Mouse (Mus musculus) neural tube, embryonic 11.5 days (tissue): ENCODE data around the gene Ogfod1. TPM values are rescaled to one million over a fixed set of nuclear protein-coding genes. Genes with fewer than 3 reads are reported as not detected.

Experiments used
- ATAC-seq: fragments of 200-750 bp; cut with Nextera tagmentation; 2 replicates; pipeline ENCODE4 v1.8.0; 2017; ENCODE audit warnings: moderate number of reproducible peaks, mild to moderate bottlenecking, moderate TSS enrichment, moderate library complexity; ENCODE audit not compliant: insufficient read depth, low FRiP score, low TSS enrichment
- DNase-seq: peaks from one replicate; pipeline ENCODE4 v3.0.0-alpha.2; 2015; ENCODE audit warnings: low spot score
- H3K27ac ChIP-seq: fragments of 300-500 bp; sonication (generic); 2 replicates; pipeline ENCODE4 v1.5.1; 2014; ENCODE audit warnings: low read depth, mild to moderate bottlenecking, low read length
- H3K27me3 ChIP-seq: fragments of 300-500 bp; sonication (generic); 2 replicates; pipeline ENCODE4 v1.6.1; 2014; ENCODE audit warnings: mild to moderate bottlenecking, low read length, mixed read lengths; ENCODE audit not compliant: control insufficient read depth, insufficient read depth
- H3K36me3 ChIP-seq: fragments of 300-500 bp; sonication (generic); 2 replicates; pipeline ENCODE4 v1.6.1; 2014; ENCODE audit warnings: mild to moderate bottlenecking, low read length, moderate library complexity, mixed read lengths; ENCODE audit not compliant: control insufficient read depth, insufficient read depth
- H3K4me1 ChIP-seq: fragments of 300-500 bp; sonication (generic); 2 replicates; pipeline ENCODE4 v1.6.1; 2014; ENCODE audit warnings: low read length, mixed read lengths; ENCODE audit not compliant: control insufficient read depth, insufficient read depth
- H3K4me2 ChIP-seq: fragments of 300-500 bp; sonication (generic); 2 replicates; pipeline ENCODE4 v1.6.1; 2014; ENCODE audit warnings: low read depth, mild to moderate bottlenecking, moderate library complexity
- H3K4me3 ChIP-seq: fragments of 300-500 bp; sonication (generic); 2 replicates; pipeline ENCODE4 v1.5.1; 2014; ENCODE audit warnings: low read depth, low read length
- H3K9ac ChIP-seq: fragments of 300-500 bp; sonication (generic); 2 replicates; pipeline ENCODE4 v1.6.1; 2014; ENCODE audit warnings: mild to moderate bottlenecking, low read length
- H3K9me3 ChIP-seq: fragments of 300-500 bp; sonication (generic); 2 replicates; pipeline ENCODE4 v1.6.1; 2016; ENCODE audit warnings: low read length; ENCODE audit not compliant: control insufficient read depth
- WGBS: fragments of 180-500 bp; shearing (Covaris S2); extraction: QIAGEN DNeasy Blood & Tissue Kit; methylation state at CpG from one replicate; pipeline ENCODE4 v1.1.7; 2014; 5-methylcytosine and 5-hydroxymethylcytosine counted together
- polyA plus RNA-seq: library from polyadenylated mRNA; unstranded; fragments of >200 nt; fragmentation: Nextera tagmentation; extraction: Ambion mirVana; gene quantifications from 2 replicates; pipeline ENCODE4 v1.2.1, GENCODE M21; 2014

Ogfod1 gene
- polyA plus RNA-seq, result 12.5 and 14.2 TPM in 2 replicates

GRCm38 (mm10) chr8:94036944-94037524 lies at the start of gene Ogfod1, which contains the start of gene Nudt21:
Gene Ogfod1 (plus strand): TSS chr8:94037198.
Gene Nudt21 (minus strand): TSS chr8:94037031.
- ATAC-seq, result peak; percentile 99
- H3K4me1 ChIP-seq, result peaks cover 12% of the 10 kb centered on the region
- no peaks in the 10 kb centered on the region for H3K9me3 ChIP-seq
- DNase-seq, result peak; percentile 95
- H3K9ac ChIP-seq, result peak within 1 kb of the TSS; percentile 70
- no peaks in the 10 kb centered on the region for H3K36me3 ChIP-seq
- WGBS, result under 1% methylated on average over 41 of the region's 41 CpGs
- H3K4me3 ChIP-seq, result peak within 1 kb of the TSS; percentile 80
- H3K27me3 ChIP-seq, result no peaks in the 10 kb centered on the region
- peak within 1 kb of the TSS; percentile 88 for H3K4me2 ChIP-seq
- peak within 1 kb of the TSS; percentile 44; the same call in 1 of the 2 replicates for H3K27ac ChIP-seq

- no peak for DNase-seq
- H3K9ac ChIP-seq, result no peak overlapping the region
These were observed 47.3 kb upstream of the Ogfod1 start for GRCm38 (mm10) chr8:93989739-93990138.

GRCm38 (mm10) chr8:93998961-93999360 lies 38.0 kb upstream of the Ogfod1 start:
- Histone ChIP-seq H3K4me2 (no peak overlapping the region), H3K36me3 (peaks cover 11% of the 10 kb centered on the region), H3K27ac (no peak overlapping the region), H3K9me3 (no peaks in the 10 kb centered on the region), H3K9ac (no peak overlapping the region), H3K4me3 (no peak overlapping the region), H3K4me1 (no peaks in the 10 kb centered on the region), H3K27me3 (no peaks in the 10 kb centered on the region)
- DNase-seq, result no peak
- ATAC-seq, result no peak
- 83% methylated on average over 2 of the region's 2 CpGs for WGBS

More at GRCm38 (mm10) chr8:93989739-93990138, 47.3 kb upstream of the Ogfod1 start:
- Histone ChIP-seq H3K27me3 (no peaks in the 10 kb centered on the region), H3K4me2 (no peak overlapping the region), H3K4me1 (no peaks in the 10 kb centered on the region), H3K9me3 (no peaks in the 10 kb centered on the region), H3K27ac (no peak overlapping the region), H3K4me3 (no peak overlapping the region), H3K36me3 (peaks cover 5% of the 10 kb centered on the region)
- ATAC-seq, result no peak
- 95% methylated on average over 4 of the region's 4 CpGs for WGBS

GRCm38 (mm10) chr8:94004139-94004538 lies 32.9 kb upstream of the Ogfod1 start:
- Histone ChIP-seq H3K4me3 (no peak overlapping the region), H3K36me3 (peaks cover 7% of the 10 kb centered on the region; the same call in 1 of the 2 replicates), H3K9me3 (no peaks in the 10 kb centered on the region), H3K27me3 (no peaks in the 10 kb centered on the region), H3K27ac (no peak overlapping the region), H3K4me1 (no peaks in the 10 kb centered on the region), H3K4me2 (no peak overlapping the region), H3K9ac (no peak overlapping the region)
- DNase-seq (no peak), ATAC-seq (no peak)
- WGBS, result 94% methylated on average over 9 of the region's 9 CpGs

- Histone ChIP-seq H3K9ac (no peak overlapping the region), H3K36me3 (no peaks in the 10 kb centered on the region), H3K4me2 (no peak overlapping the region), H3K27me3 (no peaks in the 10 kb centered on the region), H3K4me3 (no peak overlapping the region), H3K4me1 (peaks cover 12% of the 10 kb centered on the region), H3K9me3 (no peaks in the 10 kb centered on the region), H3K27ac (no peak overlapping the region)
- DNase-seq, result no peak
- no peak for ATAC-seq
- WGBS, result 60% methylated on average over 15 of the region's 15 CpGs
These were observed 27.7 kb upstream of the Ogfod1 start for GRCm38 (mm10) chr8:94009243-94009845.

GRCm38 (mm10) chr8:94010101-94010705 lies 26.8 kb upstream of the Ogfod1 start:
- no peaks in the 10 kb centered on the region for H3K27me3 ChIP-seq
- ATAC-seq (no peak), DNase-seq (no peak)
- 52% methylated on average over 2 of the region's 2 CpGs for WGBS
- peaks cover 12% of the 10 kb centered on the region for H3K4me1 ChIP-seq
- no peak overlapping the region for H3K4me2 ChIP-seq
- H3K4me3 ChIP-seq, result no peak overlapping the region
- H3K36me3 ChIP-seq, result no peaks in the 10 kb centered on the region
- no peaks in the 10 kb centered on the region for H3K9me3 ChIP-seq
- H3K27ac ChIP-seq, result no peak overlapping the region
- no peak overlapping the region for H3K9ac ChIP-seq

GRCm38 (mm10) chr8:94011076-94012012 lies 25.7 kb upstream of the Ogfod1 start:
- no peaks in the 10 kb centered on the region for H3K36me3 ChIP-seq
- peaks cover 12% of the 10 kb centered on the region for H3K4me1 ChIP-seq
- DNase-seq, result no peak
- H3K9ac ChIP-seq, result peak overlapping the region; percentile 97
- H3K9me3 ChIP-seq, result no peaks in the 10 kb centered on the region
- ATAC-seq, result no peak
- peak overlapping the region; percentile 94 for H3K27ac ChIP-seq
- no peaks in the 10 kb centered on the region for H3K27me3 ChIP-seq
- peak overlapping the region; percentile 72 for H3K4me2 ChIP-seq
- peak overlapping the region; percentile 92 for H3K4me3 ChIP-seq
- 5% methylated on average over 48 of the region's 48 CpGs for WGBS
